Mouse (Mus musculus) layer of hippocampus, adult 9-11 months (tissue): Measurements from ENCODE around the gene Dagla.

ENCODE experiments used
- DNase-seq: peaks from one replicate; pipeline ENCODE4 v3.0.0; 2022

Gene Dagla

DNA sequence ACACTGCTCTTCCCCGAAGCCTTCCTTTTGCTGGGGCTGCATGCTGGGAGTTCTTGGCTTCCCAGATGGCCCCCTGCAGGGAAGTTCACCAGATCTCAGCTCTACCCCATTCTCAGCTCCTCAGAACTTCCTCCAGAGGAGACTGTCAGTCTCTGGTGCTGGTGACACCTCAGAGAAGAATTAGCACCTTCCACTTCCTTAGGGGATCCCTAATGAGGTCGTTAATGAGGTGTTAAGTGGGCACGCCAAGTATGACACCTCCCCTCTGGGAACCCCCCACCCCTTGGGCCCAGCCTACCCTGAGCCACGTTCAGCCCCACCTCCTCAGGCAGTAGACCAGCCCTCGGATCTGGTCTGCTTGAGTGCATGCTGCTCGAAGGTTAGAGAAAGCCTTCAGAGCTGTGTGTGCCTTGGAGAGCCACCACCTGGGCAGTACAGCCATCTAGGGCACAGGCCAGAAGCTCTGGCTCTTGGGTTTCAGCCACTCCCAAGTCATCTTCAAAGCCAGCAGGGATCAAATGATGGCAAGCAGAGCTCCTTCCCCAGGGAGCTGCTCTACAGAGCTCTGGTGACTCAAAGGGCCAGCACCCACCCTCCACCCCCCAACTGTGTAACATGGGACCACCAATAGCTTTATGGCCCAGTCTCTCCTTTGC is 25.9 kb downstream of the Dagla start:
- no peak for DNase-seq

DNA sequence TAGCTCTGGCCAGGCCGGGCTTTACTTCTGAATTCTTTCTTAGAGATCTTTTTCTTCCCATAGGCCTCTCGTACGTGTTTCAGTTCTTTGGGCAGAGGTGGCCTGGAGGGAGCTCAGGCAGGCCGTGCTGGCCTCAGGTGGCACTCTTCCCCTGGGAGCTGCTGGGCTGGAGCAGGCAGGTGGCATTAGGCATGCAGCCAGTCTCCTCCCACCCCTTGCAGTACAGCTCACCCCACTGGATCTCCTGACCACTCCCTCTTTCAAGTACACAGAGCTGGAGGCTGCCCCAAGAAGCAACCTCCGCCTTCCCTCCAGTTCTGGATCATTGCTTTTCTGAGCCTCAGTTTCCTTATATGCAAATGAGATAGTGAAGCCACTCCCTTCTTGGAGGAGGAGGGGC is 26.9 kb downstream of the Dagla start:
- no peak for DNase-seq

DNA sequence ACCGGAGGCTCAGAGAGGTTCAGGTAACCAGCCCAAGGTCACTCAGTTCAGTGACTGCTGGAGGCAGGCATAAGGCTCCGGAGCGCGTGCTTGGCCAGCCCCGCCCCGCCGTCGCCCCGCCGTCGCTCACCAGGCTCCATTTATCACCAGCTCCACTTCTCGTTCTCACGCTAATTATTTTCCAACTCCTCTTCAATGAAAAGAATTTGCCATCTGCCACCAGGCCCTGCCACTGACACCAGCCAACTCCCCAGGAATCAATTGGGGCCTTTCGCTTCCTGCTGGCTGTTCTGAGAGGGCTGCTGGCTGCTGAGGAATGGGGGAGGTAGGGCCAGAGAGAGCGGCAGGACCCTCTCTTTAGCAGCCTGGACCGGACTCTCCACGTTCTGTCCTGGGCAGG is 27.3 kb downstream of the Dagla start:
- DNase-seq: peak; percentile 64

DNA sequence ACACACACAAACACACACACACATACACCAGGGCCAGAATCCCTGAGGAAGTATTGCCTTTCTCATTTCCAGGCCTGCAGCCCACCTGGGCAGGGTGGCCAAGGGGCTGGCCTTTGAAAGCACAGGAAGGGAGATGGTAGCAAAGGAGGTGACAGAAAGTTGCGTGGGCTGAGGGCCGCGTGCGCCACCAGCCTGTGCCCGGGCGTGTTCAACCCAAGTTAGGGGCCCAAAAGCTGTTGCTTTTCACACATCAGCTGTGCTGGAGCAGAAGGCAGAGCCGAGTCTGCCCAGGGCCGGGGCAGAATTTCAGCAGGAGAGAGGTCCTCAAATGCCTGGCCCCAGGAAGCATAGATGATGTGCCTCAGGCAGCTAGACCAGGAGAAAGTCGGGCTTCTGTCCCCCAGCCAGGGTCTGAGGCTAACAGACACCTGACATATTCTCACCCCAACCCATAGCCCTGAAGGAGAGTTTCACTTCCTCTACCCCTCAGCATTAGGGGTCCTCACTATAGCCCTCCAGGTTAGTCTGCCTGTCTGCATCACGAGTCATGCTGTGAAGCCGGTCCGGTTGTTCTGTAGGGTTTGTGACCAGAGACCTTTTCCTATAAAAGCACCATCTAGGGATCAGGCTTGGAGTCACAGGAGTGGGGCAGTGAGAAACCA is 28.1 kb downstream of the Dagla start:
- DNase-seq: peak; percentile 68

DNA sequence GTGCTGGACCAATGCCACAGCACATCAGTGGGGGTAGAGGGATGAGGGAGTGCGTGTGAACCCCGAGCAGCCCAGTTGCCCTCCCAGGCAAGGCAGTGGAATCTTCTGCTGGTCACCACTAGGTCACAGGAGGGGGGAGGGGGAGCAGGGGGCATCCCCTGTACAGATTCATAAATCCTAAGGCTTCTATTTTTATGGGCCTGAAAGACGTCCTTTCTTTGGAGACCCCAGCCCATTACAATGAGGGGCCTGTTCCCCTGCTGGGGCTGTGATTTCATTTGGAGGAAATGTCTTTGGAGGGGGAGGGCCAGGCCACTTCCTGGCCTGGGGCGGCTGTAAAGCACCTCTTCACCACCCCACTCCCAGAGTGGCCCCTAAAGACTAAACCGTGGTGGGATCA is 30.6 kb downstream of the Dagla start:
- DNase-seq: no peak

DNA sequence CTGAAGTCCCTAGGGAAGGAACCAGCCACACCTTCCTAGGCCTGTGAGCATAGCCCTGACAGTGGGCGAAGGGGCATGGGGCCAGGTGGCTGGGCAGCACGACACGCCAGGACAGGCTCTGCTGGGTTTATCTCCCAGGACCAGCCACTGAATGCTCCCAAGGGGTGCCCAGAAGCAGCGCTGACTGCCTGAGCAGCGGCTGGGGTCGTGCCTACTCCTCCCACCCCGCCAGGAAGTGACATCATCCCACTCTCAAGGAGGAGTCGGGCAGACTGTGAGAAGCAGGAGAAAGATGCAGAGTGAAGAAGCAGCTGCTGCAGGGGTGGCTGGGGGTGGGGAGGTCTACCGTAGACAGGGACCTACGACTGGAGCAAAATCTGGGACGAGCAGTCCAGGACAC is 31.9 kb downstream of the Dagla start:
- DNase-seq: peak; percentile 62

DNA sequence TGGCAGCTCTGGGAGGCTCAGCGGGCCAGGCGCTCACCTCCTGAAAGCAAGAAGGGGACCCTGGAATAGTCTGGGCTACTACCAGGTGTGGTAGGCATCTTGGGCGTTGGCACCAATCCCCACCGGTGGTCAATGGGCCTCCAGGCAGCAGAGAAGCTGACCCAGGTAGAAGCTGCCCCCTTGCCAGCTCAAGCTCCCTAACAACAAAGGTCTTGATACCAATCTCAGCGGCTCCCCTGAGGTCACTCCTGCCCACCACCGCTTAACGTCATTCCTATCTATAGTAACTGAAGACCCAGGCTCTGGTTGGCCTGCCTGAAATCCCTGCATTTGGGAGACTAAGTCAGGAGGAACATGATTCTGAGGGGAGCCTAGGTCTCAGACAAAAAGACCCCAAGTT is 33.1 kb downstream of the Dagla start:
- no peak for DNase-seq

DNA sequence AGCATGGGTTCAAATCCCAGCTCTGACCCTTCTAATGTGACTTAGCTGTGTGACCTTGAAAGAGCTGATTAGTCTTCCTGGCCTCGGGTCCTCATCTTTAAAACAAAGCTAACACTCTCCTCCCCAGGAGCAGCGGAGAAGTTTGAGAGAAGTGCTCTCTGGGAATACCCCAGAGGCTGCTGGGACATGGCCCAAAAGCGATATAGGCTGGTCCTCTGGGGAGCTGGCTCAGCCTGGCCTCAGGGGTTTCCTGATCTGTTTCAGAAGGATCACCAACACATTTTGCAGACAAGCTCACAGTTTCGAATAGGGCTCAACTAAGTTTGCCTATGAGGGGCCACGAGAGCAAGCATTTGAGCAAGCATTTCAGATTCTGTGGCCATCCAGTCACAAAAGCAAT is 34.3 kb downstream of the Dagla start:
- no peak for DNase-seq

DNA sequence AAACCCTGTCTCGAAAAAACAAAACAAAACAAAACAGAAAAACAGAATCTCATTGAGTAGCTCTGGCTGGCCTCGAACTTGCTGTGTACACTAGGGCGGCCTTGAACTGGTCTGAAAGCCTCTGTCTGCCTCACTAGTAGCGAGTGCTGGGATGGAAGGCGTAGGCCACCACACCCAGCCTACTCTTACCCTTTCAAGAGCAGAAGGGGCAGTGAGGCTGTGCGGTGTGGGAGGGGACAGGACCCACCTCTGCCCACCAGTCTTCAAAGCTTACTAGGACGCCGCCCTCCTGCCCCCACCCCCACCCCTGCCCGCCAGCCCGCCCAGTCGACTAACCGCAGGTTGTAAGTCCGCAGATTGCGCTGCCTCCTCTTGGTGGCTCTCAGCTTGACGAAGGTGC is 35.8 kb downstream of the Dagla start:
- no peak for DNase-seq

DNA sequence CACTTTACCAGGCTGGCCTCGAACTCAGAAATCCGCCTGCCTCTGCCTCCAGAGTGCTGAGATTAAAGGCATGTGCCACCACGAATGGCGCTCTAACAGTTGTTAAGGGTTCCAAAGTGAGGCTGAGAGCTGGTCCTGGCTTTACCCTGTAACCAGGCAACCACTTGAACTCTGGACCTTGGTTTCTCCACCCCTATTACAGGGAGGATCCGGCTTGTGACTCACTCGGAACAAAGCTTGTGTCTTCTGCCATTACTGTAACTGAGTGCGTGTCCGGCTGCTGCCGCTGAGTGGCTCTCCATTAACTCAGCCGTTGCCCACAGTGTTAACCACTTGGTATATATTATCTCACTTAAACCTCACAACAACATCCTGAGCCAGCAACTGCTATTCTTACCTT is 36.7 kb downstream of the Dagla start:
- no peak for DNase-seq

DNA sequence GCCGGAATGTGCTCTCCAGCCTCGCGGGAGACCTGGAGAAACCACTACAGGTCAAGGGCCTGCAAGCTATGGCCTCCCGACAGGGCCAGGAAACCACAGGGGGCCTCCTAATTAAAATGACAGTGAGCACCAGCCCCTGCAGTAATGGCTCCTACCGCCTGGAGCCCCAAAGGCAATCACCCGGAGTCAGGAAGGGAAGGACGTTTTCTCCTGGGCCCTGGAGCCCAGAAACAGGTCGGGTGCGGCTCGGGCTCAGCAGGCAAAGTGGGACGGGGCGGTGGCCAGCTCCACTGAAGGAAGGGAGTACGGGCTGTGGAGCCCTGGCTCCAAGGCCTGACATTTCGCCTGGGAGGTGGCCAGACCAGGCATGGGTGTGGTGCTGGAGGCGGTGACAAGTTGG is 37.6 kb downstream of the Dagla start:
- no peak for DNase-seq

DNA sequence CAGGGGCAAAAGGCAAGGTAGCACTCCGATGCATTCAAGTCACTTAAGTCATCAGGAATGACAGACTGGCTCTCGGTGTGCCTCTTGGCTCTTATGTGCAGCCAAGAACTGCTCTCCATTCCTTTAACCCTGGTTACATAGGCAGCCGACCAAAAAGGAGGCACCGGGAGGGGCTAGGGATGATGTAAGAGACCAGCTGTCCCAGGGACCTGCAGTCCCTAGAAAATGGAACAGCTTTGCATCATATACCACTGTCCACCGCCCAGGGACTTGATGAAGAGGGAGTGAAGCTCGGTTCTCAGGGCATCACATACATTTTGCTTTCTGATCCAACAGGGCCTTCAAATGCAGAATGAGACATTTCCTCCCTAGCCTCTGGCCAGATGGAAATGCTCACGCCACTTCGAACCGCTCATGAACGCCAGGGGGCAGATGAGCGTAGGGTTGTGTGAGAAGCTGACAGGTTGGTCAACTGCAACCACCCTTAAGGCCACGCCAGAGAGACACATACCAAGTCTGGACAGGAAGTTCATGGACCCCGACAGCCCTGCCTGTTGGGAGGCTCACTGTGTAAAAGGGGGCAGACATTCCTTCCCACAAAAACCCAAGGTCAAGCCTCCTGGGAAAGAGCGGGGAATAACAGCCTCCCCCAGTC is 38.4 kb downstream of the Dagla start:
- DNase-seq: peak; percentile 68

DNA sequence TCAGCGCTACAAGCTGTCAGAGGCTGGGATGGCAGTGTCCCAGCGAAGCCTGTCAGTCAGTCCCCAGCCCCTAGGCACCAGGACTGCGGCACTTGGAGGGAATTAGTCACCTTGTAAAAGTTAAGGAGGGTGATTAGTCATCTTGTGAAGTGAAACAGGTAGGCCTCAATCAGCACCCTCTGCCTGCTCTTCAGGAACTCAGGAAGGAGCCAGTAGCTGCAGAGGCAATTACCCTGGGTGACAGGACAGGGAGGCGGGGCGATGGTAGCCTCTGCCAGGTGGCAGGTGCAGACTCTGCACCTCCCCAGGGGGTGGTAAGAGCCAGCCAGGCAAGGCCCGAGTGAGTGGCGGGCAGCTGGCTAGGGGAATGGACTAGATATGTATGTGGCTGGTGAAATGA is 43.3 kb downstream of the Dagla start:
- DNase-seq: no peak

DNA sequence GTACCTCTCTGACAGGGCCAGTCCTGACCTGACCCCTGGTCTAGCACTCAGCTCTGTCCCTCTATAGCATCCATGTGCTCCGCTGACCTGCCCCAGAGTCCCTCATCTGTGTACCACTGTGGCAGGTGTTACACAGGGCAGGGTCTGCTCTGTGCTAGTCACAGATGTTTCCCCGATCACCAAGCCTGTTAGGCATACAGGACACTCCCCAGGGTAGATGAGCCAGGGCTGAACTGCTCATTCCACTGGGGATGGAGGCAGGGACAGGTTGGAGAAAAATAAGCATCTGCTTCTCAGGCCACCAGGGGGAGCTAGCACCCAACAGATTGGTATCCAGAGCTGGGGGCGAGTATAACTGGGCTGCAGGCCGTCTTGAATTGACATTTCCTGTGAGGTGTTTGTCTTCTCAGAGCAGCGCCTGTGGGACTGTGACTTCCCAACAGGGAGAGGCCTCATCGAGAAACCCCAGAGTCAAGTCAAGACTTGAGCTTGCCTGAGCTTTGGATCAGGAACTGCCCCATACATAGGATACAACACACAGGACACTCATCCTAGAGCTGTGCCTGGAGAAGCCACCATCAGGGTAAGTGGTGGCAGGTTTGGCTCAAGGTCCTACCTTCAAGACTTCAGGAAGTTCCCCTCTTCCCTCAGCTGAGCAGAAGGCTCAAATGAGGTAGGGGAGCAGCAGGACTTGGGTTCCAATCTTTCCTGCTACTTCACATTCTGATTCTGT is 46.2 kb downstream of the Dagla start:
- DNase-seq: peak; percentile 69

DNA sequence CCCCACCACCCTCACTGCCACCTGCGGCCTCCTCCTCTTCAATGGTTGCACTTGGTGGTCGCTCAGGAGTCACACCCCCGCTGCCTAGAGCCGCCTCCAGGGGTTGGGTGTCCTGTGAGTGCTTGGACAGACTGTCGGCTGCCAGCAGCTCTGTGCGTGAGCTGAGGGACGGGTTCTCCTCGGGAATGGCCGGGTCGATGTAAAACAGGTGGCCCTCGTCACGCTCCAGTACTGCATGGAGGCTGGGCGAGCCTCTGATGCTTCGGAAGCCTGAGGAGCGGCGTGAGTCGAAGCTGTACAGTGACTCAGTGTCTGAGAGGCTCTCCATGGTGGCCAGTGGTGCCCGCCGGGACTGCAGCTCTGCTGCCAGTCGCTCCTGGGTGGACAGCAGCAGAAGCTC is 56.5 kb downstream of the Dagla start:
- DNase-seq: no peak

DNA sequence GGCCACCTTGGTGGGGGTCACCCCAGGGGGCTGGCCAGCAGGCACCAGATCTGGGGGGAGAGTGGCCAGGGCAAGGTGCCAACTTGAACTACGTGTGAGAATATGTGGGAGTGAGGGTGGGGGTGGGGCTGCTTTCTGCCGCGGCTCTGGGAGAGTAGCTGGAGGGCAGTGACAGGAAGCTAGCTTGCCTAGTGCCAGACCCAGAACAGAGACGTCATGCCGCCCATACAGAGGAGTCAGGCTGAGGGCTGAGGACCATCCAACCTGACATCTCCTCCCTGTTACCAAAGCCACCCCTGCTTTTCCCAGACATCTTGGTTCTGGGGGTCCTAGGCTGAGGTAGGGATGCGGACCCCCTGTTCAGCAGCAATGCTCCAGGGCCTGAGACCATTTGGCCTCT is 57.5 kb downstream of the Dagla start:
- no peak for DNase-seq

DNA sequence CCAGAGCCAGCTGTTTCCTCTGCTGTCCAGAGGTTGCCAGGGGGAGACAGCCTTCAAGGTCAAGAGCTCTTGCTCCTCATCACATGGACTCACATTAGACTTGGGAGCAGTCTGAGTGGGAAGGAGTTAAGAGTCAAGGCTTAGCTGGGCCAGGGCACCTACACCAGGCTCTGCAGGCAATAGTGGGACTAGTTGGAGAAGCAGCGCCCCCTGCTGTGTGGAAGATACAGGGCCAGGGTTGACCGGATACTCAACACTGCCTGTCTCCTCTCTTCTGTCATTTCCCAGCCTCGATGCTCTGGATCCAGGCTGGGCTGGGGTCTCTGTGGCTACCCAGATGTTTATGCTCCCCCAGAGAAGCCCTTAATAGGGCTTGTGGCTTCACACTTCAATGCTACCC is 60.5 kb downstream of the Dagla start:
- DNase-seq: peak; percentile 71

DNA sequence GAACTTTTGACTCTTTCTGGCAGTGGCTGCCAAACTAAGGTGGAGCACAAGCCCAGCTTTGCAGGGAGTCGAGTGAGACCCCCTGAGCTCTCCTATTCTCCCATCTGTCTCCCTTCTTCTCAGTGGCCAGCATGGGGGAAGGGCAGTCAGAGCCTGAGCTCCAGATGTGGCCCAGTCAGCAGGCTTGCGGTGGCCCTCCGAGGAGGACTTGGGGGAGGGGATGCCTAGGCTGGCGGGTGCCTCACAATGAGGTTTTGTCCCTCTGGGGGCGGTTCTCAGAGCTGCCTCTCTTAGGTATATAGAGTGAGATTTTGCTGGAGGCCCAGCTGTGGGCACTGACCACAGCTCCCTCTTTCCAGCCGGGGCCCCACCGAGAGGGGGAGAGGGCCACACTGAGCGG is 61.8 kb downstream of the Dagla start:
- DNase-seq: peak; percentile 83

DNA sequence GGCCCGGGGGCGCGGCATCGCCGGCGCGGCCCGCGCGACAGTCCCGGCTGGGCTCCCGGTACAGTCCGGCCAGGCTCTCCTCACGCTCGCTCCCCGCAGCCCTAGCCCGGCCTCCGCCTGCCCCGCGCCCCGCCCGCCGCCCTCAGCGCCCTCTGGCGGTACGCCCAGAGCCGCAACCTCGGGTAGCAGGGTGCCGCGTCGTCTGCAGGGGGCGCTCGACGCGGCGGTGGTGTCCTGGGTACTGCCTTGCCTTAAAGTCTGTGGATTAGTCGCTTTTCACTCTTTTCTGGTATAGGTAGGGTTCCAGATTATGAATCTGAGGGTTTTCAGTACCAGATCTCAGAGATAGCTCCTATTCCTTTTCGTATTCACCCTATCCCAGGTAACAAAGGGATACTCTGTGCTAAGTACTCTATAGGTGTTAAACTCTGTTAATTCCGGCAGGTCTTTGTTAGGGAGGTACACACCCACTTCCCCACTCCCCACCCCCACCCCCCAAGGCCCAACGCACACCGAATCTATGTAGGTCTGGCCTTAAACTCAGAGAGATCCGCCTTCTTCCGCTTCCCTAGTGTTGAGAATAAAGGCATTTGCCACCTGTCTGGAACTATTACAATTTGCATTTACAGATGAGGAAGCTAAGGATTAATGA is 63.9 kb downstream of the Dagla start, which contains the start of gene Myrf:
Myrf (minus strand) TSS at position 95 of the 652 bp plus-strand sequence.
- DNase-seq: peak; percentile 69

DNA sequence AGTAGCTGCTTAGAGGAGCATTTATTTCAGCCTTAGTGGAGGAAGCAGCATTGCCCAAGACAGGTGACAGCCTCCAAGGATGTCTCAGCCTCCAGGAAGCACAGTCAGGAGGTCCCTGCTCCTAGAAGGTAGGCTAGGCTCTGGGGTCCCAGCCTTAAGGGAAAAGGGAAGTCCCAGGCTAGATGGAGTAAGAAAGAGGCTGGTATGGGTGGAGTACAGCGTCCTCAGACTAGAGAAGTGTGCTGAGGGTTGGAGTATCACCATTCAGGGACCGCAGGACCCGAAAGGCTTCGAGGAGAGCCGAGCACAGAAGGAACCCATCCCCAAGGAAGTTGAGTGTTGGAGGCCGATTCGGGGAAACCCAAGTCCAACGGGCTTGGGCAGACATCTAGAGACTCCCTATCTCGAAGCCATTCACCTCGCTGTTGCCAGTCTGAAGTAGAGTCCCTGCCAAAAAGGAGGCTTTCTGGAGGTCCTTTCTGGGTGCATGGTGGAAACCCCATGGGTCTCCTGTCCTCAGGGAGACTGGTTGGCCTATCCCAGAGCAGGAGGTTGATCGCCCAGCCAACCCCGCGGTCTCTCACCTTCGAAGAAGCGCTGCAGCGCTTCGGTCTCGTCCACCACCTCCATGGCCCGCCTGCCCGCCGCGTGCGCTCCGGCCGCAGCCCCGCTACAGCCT is 64.6 kb downstream of the Dagla start:
- no peak for DNase-seq

DNA sequence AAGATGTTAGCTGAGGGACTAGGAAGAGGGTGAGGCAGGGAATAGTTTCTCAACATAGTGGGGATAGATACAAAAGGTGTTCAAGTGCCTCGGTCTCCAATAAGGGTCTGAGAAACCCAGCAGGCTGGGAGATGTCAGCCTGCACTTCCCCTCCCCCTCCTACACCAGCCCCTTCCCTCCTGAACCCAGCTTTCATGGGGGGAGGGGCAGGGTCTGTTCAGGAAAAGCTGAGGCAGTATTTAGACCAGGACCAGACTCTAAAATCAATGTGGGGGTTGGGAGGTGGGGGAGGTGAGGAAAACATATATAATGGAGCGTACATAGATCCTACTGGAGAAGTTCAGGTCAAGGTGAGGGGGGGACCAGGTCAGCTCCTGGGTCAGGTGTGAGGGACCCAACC is 65.3 kb downstream of the Dagla start:
- DNase-seq: no peak

DNA sequence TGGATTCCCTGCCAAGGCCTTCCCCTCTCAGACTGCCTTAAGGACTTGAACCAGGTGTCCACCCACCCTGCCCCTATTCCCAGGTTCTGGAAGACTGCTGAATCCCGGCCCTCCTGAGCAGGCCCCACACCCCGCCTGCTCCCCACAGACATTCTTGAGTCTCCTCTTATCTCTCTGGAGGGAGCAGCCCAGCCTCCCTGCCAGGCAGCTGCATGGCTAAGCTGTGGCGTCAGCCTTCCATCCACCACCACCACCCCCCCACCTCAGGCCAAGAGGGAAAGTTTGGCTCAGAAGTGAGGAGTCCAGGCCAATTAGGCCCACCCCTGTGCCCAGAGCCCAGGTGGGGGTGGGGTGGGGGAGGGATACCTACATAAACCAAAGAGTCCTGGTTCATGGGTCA is 66.2 kb downstream of the Dagla start:
- DNase-seq: no peak
